Mouse (Mus musculus) 3T3-L1 (cell line): Measurements from ENCODE around the gene Hdac5.

ENCODE experiments used
- DNase-seq: peaks from one replicate; pipeline ENCODE4 v3.0.0-alpha.2; 2015; ENCODE audit warnings: low read depth, low spot score

The Hdac5 gene

GRCm38 (mm10) chr11:102230006-102230741 is at the start of gene Hdac5:
TSS of gene Hdac5 (minus strand) at chr11:102230166.
- DNase-seq, result peak; percentile 99

DNA sequence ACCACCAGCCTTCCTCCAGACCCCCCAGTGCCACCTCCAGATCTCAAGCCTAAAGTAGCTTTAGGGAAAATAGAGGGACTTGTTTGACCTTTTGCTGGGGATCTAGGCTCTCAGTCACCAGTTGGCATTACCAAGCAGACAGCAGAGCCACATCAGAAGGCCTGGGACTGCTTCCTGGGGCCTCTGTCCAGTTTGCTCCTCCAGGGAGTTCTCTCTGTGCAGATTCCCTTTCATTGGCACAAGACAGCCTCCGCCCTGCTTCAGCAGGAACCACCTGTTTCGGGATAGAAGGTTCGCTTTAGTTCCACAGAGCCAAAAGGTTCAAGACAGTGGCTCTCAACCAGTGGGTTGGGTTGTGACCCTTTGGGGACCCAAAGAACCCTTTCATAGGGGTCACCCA is 49.6 kb upstream of the Hdac5 start:
- DNase-seq, result no peak

DNA sequence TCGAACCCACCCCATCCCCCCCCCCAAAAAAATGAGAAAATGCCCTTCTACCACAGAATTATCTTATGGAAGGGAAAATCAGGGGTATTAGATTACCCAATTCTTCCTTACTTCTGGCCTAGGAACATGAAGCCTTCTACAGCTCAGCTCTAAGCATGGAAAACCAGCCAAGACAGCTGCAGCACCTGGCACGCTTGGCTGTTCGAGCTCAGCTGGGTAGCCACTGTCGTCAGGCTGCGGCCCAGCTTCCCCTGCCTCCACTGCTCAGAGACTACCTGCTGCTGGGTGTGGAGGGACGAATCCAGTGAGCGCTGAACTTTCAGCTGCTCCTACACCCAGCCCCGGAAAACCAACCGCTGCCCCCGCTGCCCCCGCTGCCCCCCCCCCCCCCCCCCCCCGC is 47.8 kb upstream of the Hdac5 start:
- DNase-seq, result no peak

GRCm38 (mm10) chr11:102276411-102276915 is 46.5 kb upstream of the Hdac5 start:
- DNase-seq, result no peak

DNA sequence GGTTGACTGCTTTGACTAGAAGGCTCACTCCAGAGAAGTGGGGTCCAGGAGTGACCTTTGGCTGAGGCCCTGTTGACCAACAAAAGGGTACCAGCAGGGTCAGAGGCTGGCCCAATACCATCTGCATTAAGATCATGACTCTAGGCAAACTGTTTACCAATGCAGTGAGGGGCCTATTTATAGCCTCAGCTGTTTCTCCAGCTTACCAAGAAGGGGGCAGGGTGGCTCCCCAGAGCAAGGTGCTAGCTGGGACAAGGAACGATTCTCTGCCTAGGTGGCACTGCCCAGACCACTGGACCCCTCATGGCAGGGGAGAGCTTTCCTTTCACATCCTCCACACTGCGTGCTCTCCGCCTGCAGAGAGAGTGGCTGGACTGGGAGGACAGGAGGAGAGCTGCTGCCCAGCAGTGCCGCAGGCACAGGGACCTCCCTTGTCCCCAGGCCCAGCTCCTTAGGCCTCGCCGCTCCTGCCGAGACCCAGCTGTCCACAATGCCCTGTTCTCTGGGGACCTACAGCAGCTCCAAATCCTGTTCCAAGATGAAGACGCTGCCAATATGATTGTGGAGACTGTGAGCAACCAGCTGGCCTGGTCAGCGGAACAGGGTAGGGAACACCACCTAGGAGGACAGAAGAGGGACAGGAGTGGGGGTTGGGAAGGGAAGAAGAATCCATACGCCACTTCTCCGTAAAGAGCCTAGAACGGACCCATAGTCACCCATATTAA is 38.7 kb upstream of the Hdac5 start, which contains the start of gene Asb16:
TSS of gene Asb16 (plus strand) at position 224 of the 725 bp plus-strand sequence.
- DNase-seq, result no peak

DNA sequence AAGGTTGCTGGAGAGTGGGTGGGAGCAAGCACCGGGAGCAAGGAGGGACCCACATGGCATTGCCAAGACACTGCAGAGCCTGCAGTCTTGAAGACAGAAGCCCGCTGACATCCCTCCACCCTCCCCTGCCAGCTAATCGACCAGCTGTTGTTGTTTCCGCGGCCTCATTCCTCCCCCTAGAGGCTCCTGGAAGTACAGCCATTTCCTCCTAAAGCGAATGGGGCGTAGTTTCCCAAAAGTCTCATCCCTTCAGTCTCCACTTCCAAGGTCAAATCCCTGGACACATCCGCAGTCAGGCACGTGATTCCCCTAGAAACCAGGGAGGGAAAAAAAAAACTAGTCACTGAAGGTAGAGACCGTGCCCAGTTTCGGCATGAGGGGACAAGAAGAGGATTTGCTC is 37.5 kb upstream of the Hdac5 start:
- DNase-seq, result peak; percentile 89

DNA sequence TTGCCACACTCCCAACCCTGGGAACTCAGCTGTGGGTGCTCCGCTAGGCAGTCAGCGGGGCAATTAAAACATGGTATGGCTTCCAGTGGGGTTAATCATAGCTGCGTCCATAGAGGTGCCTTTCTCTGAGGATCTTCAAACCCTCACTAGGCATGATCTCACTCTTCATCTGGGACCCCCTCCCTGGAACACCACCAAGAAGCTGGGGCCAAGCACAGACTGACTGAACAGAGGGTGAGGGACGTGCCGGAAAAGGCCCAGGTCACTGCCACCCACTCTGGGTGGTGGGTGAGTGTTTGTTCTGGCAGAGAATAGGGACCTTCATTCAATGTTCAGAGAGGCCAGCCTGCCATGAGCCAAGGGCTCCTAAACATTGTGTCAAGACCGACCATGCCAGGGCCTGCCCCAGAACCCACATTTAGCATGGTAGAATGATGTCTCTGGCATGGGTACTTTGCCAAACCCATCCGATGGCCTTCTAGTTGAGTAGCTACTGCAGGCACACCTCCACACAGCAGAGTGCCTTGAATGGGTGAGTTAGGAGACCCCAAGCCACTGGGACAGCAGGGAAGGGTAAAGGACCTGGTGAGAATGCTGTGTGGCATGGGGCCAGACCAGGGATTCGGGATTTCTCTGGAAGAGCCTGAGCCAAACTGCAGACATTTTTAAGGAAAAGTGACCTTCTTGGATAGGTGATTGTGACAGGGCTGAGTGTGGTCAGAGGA is 36.8 kb upstream of the Hdac5 start:
- DNase-seq, result no peak

GRCm38 (mm10) chr11:102265816-102266215 is 35.9 kb upstream of the Hdac5 start:
- DNase-seq, result no peak

DNA sequence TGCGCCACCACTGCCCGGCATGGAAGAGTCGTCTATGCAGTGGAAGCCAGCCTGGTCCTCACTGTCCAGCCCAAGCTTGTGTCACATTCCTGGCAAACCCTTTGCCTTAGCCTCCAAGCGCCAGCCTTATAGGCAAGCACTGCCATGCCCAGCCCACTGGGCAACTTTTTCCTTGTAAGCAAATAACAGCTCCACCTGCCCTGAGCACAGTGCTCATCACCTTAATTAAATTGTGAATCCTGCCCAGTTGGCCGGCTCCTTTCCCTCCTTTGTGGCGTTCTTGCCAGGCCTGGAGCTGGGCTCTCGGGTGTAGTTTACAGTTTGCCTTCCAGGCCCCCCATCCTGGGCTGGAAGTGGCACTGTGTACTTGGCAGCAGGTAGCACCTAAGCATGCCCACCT is 33.2 kb upstream of the Hdac5 start:
- DNase-seq, result no peak

DNA sequence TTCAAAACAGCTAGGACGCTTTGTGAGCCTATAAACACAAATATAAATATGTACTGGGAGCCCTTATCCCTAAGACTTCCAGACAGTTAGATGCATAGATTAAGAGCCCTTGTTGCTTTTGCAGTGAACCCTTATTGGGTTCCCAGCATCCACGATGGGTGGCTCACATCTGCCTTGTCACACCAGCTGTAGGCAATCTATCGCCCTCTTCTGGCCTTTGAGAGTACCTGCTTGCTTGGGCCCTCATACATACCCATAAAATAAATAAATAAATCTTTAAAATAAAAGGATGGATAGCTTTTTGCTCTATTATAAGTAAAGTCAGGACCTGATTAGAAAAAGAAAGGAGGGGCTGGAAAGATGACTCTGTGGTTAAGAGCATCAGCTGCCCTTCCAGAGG is 28.6 kb upstream of the Hdac5 start:
- no peak for DNase-seq

GRCm38 (mm10) chr11:102258095-102258494 is 28.1 kb upstream of the Hdac5 start:
- DNase-seq, result no peak

DNA sequence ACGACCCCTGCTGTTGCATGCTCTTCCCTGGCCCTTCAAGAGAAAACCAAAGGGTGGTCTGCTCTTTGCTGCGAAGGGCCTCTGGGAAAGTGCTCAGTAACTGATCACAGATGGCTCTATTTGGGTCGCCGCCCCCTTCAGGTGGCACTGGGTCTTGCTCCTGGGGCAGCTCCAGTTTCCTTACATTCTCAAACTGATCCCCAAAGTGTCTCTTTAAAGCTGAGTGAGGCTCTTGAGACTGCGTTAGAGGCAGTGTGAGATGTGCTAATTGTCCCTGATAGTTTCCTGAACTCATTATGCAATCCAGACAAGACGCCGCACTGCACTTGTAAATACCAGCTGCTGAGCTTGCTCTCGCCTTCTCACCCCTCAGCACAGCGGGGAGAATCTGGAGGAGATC is 27.5 kb upstream of the Hdac5 start:
- DNase-seq, result peak; percentile 26

GRCm38 (mm10) chr11:102249351-102250090 is 19.6 kb upstream of the Hdac5 start:
- DNase-seq, result peak; percentile 64

- DNase-seq, result peak; percentile 98
Observed at GRCm38 (mm10) chr11:102248630-102249230, 18.8 kb upstream of the Hdac5 start, which contains the start of gene BC030867. TSS of gene BC030867 (plus strand) at chr11:102248882.

DNA sequence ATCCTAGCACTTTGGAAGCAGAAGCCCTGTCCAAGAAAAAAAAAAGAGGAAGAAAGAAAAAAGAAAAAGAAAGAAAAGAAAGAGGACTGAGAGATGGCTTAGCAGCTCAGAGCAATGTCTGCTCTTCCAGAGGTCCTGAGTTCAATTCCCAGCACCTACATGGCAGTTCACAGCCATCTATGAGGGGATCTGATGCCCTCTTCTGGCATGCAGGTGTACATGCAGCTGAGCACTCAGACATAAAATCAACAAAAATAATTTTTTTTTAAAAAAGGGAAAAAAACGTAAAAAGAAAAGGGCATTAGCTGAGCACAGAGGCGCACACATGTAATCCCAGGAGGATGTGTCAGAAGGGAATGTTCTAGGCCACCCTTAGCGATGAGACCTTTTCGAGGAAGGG is 16.9 kb upstream of the Hdac5 start:
- DNase-seq, result no peak

DNA sequence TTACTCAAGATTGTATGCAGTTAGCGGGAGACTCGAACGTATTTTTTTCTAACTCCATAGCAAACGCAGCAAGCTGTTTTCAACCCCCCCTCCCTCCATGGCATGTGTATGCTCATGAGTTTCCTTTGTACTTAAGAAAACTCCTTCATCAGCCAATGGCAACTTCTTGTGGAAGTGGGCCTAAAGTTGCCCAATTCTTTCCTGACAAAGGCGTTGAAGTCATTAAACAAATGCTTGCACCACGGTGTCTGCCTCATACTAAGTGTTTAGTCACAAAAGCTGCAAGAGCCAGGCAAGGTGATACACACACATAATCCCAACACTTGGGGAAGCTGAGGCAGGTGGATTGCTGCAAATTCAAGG is 16.3 kb upstream of the Hdac5 start:
- DNase-seq, result no peak

DNA sequence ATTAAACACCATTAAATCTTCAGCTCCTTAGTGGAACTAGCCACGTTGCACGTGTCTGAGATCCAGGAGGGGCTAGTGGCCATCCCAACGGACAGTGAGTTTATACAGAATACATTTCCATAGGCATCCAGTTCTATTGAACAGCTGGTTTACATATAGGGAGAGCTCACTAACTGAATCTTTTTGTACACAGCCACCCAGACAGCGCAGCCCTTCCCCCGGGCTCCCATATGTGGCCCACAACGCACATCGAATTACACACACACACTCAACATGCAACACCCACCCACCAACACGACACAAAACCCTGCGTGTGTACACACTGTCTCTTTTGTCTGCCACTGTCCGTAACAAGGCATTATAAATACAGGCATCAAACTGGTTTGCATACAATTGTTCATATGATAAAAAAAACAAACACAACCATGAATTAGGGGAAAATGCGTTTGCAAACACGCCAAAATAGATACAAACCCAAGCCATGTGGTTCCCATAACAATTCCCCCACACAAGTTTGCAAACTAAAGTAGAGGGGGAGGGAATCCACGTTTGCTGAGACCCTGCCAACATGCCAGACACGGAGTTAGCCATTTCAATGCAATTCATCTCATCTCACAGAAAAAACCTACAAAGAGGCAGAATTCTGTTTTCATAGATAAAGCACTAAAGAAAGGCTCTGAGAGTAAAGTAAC is 15.8 kb upstream of the Hdac5 start:
- no peak for DNase-seq

DNA sequence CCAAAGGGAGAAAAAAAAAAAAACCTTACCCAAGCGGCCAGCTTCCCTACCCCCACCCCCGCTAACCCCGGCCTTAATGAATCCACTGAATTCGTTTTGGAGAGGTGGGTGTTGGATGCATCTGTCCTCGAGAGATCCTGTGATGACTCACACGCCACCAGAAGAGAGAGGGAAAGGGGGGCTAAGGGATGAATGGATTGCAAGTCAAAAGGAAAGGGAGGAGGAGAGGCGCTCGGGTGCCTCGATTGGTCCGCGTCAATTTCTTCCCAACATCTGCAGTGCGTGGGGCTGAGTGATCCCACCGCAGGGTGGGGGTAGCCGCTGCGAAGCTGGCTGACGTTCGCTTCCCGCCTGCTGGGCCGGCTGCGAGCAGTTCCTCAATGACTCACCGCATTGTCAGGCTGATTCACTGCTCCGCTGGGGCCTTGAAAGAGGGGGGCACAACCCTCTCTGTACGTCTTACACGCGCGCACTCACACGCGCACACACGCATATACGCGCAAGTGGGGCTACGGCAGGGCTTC is 15.0 kb upstream of the Hdac5 start:
- peak; percentile 96 for DNase-seq

- DNase-seq, result no peak
Observed at GRCm38 (mm10) chr11:102241874-102242273, 11.9 kb upstream of the Hdac5 start.

DNA sequence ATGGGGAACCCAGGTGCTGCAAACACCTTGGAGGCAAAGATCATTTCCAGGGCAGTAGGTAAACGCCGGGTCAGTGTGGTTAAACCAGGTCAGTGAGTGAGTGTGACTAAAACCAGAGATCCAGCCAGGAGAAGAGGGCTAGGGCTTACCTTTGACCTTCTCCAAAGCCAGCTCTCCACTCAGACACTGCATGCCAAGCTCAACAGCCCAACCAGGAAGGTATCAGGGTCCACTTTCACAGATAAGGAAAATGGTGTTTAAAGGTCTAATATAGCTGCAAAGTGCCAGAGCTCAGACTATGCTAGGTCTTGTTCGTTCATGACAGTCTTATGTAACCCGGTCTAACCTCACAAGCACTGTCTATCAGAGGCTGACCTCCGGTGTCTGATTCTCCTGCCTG is 11.3 kb upstream of the Hdac5 start:
- no peak for DNase-seq
